Mouse (Mus musculus): ENCODE data around the gene Lmo2. TPM values are rescaled to one million over a fixed set of nuclear protein-coding genes. Genes with fewer than 3 reads are reported as not detected.

Gene Lmo2
- polyA plus RNA-seq, 1 experiment from 2014 or later, result 37.9 TPM

DNA sequence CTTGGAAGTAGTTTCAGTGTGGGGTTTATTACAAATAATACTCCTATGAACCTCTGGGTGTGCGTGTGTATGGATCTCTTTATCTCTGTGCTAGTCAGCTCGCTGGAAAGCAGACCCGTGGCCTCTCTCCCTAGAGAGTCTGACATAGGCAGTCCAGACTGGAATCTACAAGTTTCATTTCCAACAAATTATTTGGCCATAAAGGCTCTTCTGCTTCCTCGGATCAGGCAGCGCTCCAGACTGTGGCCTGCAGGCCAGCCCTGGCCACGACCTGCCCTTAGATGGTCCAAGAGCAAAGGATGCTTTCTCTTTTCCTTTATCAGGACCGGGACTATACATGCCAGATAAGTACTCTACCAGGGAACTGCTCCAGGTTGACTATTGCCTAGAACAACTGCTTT is 26.3 kb upstream of the Lmo2 start:
- Histone ChIP-seq H3K4me3 (no peak overlapping the region), H3K9ac (no peak overlapping the region), H3K36me3 (no peaks in the 10 kb centered on the region), H3K9me3 (no peaks in the 10 kb centered on the region), H3K4me2 (no peak overlapping the region), H3K27ac (replicated peaks) (no peak overlapping the region), H3K27me3 (no peaks in the 10 kb centered on the region), H3K4me1 (replicated peaks) (peaks cover 34% of the 10 kb centered on the region)
- ATAC-seq (ENCODE audit: low FRiP score, low read depth), result no peak
- 69% methylated on average over 7 of the region's 7 CpGs for WGBS

DNA sequence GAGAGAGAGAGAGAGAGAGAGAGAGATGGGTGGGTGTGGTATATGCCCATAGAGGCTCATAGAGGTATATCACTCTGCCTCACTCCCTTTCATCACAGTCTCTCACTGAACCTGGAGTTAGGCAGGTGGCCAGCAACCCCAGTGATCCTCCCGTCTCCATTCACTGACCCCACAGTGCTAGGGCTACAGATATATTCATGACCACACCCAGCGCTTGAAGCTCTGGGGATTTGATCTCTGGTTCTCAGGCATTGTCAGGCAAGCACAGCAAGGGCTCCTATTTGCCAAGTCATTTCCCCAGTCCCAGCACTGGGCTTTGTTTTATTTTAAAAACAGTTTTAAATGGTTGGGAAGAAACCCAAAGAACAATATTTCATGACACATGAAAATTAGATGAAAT is 25.8 kb upstream of the Lmo2 start:
- H3K4me1 ChIP-seq (replicated peaks), result peaks cover 34% of the 10 kb centered on the region
- H3K27me3 ChIP-seq, result no peaks in the 10 kb centered on the region
- no peak overlapping the region for H3K9ac ChIP-seq
- H3K4me3 ChIP-seq, result no peak overlapping the region
- H3K9me3 ChIP-seq, result no peaks in the 10 kb centered on the region
- ATAC-seq (ENCODE audit: low FRiP score, low read depth), result no peak
- no peak overlapping the region for H3K27ac ChIP-seq (replicated peaks)
- WGBS, result 54% methylated on average over 2 of the region's 2 CpGs
- no peaks in the 10 kb centered on the region for H3K36me3 ChIP-seq
- no peak overlapping the region for H3K4me2 ChIP-seq

DNA sequence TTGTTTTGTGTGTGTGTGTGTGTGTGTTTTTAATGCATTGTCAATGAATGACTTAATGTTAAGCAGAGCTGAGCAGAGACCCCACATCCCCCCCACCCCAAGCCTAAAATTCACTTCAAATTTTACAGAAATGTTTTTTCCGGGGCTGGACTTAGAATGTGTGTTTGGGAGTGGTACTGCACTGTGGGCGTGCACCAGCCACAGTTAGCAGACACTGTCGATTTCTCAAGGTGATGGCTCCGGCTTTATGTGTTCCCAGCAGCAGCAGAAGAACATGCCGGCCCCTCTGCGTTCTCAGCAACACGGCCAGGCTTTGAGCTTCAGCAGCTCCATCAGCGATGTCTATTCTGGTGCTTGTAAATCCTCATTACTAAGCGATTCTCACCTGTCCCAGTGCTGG is 25.3 kb upstream of the Lmo2 start:
- Histone ChIP-seq H3K27ac (replicated peaks) (no peak overlapping the region), H3K36me3 (no peaks in the 10 kb centered on the region), H3K9me3 (no peaks in the 10 kb centered on the region), H3K4me1 (replicated peaks) (peaks cover 32% of the 10 kb centered on the region), H3K27me3 (no peaks in the 10 kb centered on the region), H3K9ac (no peak overlapping the region), H3K4me3 (no peak overlapping the region), H3K4me2 (no peak overlapping the region)
- 77% methylated on average over 9 of the region's 9 CpGs for WGBS
- no peak for ATAC-seq (ENCODE audit: low FRiP score, low read depth)

DNA sequence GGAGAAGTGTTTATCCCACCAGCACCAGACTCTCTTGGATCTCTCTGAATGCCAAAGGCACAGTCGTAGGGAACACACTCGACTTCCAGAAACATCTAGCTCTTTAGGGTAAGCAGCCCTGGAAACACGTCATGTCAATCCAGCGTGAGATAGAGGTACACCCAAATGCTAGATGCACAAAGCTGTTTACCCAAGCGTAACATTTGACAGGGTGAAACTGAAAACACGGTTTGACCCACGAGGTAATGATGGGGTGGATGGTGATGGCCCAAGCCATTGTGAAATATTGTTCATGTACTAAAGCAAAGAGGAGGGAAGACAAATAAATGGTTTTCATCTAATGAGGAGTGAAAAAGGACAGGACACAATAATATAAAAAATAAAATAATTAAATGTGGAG is 23.5 kb upstream of the Lmo2 start:
- Histone ChIP-seq H3K27me3 (no peaks in the 10 kb centered on the region), H3K9ac (no peak overlapping the region), H3K9me3 (no peaks in the 10 kb centered on the region), H3K27ac (replicated peaks) (no peak overlapping the region), H3K4me2 (no peak overlapping the region), H3K4me3 (no peak overlapping the region), H3K4me1 (replicated peaks) (peaks cover 17% of the 10 kb centered on the region), H3K36me3 (no peaks in the 10 kb centered on the region)
- WGBS, result 31% methylated on average over 7 of the region's 7 CpGs
- ATAC-seq (ENCODE audit: low FRiP score, low read depth), result no peak

DNA sequence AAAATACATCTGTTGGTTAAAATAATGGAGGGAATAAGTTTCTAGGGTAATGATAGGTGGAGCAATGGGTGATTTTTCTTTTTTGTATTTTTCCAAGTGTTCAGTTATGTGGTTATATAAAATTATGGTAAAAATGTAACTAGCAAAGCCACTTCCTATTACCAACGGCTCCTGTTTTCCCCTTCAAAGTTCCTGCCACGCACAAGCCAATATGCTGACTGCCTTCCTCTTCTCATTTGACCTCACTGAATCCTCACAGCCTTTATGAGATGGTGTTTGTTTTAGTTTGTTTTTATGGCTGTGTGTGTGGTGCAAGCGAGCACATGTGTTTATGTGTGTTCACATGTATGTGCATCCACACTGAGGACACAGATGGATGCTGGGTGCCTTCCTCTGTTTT is 23.1 kb upstream of the Lmo2 start:
- no peaks in the 10 kb centered on the region for H3K36me3 ChIP-seq
- no peak overlapping the region for H3K27ac ChIP-seq (replicated peaks)
- no peak overlapping the region for H3K4me2 ChIP-seq
- H3K9ac ChIP-seq, result no peak overlapping the region
- H3K4me1 ChIP-seq (replicated peaks), result peaks cover 14% of the 10 kb centered on the region
- H3K27me3 ChIP-seq, result no peaks in the 10 kb centered on the region
- WGBS, result 89% methylated on average over 3 of the region's 3 CpGs
- ATAC-seq (ENCODE audit: low FRiP score, low read depth), result no peak
- H3K4me3 ChIP-seq, result no peak overlapping the region
- no peaks in the 10 kb centered on the region for H3K9me3 ChIP-seq

DNA sequence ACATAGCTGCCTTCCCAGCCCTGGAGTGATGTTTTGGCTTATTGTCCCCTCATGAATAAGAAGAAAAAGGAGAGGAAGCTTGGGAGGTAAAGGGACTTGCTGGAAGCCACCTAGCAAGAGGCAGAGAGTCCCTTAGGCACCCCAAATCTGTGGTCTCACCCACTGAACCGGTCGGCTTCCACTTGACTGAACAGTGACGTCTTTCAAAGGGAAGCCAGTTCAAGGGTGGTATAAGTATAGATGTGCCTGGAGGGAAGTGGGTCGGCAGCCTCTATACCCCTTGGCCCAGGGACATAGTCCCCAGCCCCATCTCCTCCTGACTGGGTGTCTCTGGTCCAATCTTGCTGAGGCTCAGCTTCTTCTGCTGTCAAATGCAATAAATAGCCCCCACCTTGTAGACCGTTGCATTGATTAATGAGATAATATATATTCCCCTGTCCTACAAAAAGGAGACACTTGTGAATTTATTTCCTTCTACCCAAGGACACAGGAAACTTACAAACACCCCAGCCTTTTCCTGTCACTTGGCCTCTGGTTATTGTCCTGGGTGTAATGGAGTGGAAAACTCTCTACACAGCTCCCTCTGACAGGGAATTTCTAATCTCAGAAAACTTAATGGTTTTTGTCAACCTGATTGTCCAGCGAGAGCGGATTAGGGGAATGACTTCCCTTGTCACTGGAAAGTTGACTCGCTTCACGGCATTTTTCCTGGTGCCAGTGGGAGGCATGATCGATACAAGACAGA is 21.9 kb upstream of the Lmo2 start:
- Histone ChIP-seq H3K27ac (replicated peaks) (no peak overlapping the region), H3K36me3 (no peaks in the 10 kb centered on the region), H3K27me3 (no peaks in the 10 kb centered on the region), H3K4me3 (no peak overlapping the region), H3K9ac (no peak overlapping the region), H3K4me2 (no peak overlapping the region), H3K9me3 (no peaks in the 10 kb centered on the region), H3K4me1 (replicated peaks) (peaks cover 3% of the 10 kb centered on the region; the same call in 1 of the 2 replicates)
- WGBS, result 53% methylated on average over 10 of the region's 10 CpGs
- no peak for ATAC-seq (ENCODE audit: low FRiP score, low read depth)

DNA sequence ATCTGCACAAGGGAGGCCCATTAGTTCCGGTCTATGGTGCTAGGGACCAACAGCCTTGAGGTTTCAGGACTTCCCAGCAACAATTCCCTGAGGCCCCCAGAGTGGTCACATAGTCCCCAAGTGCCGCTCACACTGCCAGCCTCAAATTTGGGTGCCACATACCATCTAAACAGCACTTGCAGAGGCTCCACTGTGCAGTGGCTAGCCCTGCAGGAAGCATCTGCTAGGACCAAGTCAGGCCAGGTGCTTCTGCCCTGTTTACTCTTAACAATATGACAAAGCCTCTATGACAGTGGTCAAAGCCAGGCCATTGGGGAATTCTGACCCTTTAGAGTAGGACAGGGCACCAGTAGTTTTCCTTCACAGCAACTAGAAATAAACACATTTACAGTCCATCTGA is 21.1 kb upstream of the Lmo2 start:
- H3K27ac ChIP-seq (replicated peaks), result no peak overlapping the region
- no peak for ATAC-seq (ENCODE audit: low FRiP score, low read depth)
- no peak overlapping the region for H3K9ac ChIP-seq
- H3K4me3 ChIP-seq, result no peak overlapping the region
- H3K27me3 ChIP-seq, result no peaks in the 10 kb centered on the region
- no peaks in the 10 kb centered on the region for H3K4me1 ChIP-seq (replicated peaks)
- 90% methylated on average over 2 of the region's 2 CpGs for WGBS
- H3K9me3 ChIP-seq, result no peaks in the 10 kb centered on the region
- H3K36me3 ChIP-seq, result no peaks in the 10 kb centered on the region
- no peak overlapping the region for H3K4me2 ChIP-seq

DNA sequence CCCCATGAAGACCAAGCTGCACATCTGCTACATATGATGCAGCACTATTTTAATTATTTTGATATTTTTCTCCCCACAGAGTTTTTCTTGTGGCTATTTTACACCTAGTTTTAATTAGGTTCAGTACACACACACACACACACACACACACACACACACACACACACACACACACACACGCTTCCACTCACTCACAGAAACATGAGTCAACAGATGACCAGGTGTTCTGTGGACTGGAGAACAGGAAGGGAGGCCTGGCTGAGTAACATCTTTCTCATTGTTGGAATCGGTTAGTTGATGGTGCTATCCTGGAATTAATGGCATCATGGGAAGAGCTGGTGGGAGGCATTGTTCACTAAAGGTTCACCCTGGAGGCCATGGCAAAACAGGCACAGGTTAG is 20.1 kb upstream of the Lmo2 start:
- H3K4me3 ChIP-seq, result no peak overlapping the region
- ATAC-seq (ENCODE audit: low FRiP score, low read depth), result no peak

DNA sequence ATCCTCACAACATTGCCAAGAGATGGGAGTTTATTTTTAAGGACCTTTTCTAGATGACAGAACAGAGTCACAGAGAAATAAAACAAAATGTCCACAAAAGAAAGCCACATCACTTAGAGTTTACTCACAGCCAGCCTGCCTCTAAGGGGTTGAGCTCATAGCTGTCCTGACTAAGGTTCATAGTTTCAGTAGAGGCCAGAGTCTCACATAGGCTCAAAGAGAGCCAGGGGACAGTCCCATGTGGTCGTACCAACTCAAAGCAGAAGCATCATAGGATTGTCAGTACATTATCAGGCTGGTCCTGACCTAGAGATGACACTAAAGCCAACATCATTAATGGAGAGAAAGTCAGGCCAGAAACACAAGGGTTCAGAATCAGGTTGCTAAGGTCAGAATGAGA is 19.2 kb upstream of the Lmo2 start:
- Histone ChIP-seq H3K4me3 (no peak overlapping the region), H3K4me1 (replicated peaks) (no peaks in the 10 kb centered on the region), H3K27me3 (no peaks in the 10 kb centered on the region), H3K4me2 (no peak overlapping the region), H3K9me3 (no peaks in the 10 kb centered on the region), H3K9ac (no peak overlapping the region), H3K27ac (replicated peaks) (no peak overlapping the region), H3K36me3 (no peaks in the 10 kb centered on the region)
- WGBS, result 80% methylated on average over 1 of the region's 1 CpGs
- ATAC-seq (ENCODE audit: low FRiP score, low read depth), result no peak

More for the DNA sequence above, 20.1 kb upstream of the Lmo2 start:
- no peaks in the 10 kb centered on the region for H3K9me3 ChIP-seq
- no peak overlapping the region for H3K27ac ChIP-seq (replicated peaks)
- no peak overlapping the region for H3K4me2 ChIP-seq
- H3K27me3 ChIP-seq, result no peaks in the 10 kb centered on the region
- 81% methylated on average over 2 of the region's 2 CpGs for WGBS
- H3K36me3 ChIP-seq, result no peaks in the 10 kb centered on the region
- H3K4me1 ChIP-seq (replicated peaks), result no peaks in the 10 kb centered on the region
- H3K9ac ChIP-seq, result no peak overlapping the region

DNA sequence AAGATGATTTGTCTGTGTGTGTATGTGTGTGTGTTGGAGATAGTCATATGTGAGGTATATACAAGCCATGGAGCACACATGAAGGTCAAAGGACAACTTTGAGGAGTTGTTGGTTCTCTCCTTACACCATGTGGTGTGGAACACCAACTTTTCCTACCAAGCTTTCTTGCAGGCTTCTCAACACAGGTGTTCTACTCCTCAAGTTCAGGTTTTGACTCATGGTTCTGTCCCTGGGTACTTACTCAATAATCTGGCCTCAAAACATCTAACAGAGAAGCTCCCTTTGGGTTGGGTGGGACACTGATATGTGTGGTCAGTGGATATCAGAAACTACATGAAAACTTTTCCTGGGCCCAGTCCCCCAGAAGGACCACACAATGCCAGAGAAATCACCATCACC is 18.8 kb upstream of the Lmo2 start:
- ATAC-seq (ENCODE audit: low FRiP score, low read depth), result no peak
- Histone ChIP-seq H3K9ac (no peak overlapping the region), H3K4me1 (replicated peaks) (no peaks in the 10 kb centered on the region), H3K9me3 (no peaks in the 10 kb centered on the region), H3K27ac (replicated peaks) (no peak overlapping the region), H3K4me3 (no peak overlapping the region), H3K4me2 (no peak overlapping the region), H3K36me3 (no peaks in the 10 kb centered on the region), H3K27me3 (no peaks in the 10 kb centered on the region)

DNA sequence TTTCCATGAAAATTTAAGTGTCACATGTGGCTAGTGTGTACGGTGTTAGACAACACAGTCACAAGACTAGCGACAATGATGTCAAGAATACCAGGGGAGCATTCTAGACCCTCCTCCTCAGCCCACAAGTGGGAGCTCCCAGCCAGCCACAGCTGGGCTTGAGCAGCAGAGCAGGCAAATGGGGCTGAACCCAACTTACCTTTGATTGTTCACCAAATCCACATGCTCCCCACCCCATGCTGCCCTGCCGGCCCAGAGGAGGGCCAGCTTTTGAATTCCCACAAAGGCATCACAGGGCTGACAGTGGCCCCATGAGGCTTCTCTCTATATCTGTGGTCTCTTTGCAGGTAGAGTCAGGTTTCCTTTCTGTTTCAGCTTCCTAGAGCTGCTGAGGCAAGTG is 16.7 kb upstream of the Lmo2 start:
- Histone ChIP-seq H3K36me3 (no peaks in the 10 kb centered on the region), H3K4me1 (replicated peaks) (peaks cover under 1% of the 10 kb centered on the region; the same call in 1 of the 2 replicates), H3K4me2 (no peak overlapping the region), H3K9me3 (no peaks in the 10 kb centered on the region), H3K9ac (no peak overlapping the region), H3K27me3 (no peaks in the 10 kb centered on the region), H3K27ac (replicated peaks) (no peak overlapping the region), H3K4me3 (no peak overlapping the region)
- ATAC-seq (ENCODE audit: low FRiP score, low read depth), result no peak
- 67% methylated on average over 3 of the region's 3 CpGs for WGBS

DNA sequence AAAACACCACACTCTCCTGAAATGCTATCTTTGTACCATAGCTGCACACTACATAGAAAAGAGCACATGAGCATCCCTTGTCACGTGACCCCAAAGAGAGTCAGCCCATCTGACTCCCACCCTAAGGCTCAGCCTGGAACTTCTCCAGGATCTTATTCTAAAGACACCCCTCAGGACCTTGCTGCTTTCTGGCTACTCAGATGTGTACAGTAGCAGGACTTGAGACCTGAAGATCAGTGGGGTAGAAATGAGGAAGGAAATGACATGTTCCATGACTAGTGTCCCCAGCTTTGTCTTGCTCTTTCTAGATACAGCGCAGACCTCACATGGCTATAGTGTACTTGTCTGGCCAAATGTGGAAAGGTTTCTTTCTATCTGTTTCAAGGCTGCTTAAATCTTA is 12.9 kb upstream of the Lmo2 start:
- Histone ChIP-seq H3K36me3 (no peaks in the 10 kb centered on the region), H3K9ac (no peak overlapping the region), H3K27me3 (no peaks in the 10 kb centered on the region), H3K4me3 (no peak overlapping the region), H3K9me3 (no peaks in the 10 kb centered on the region), H3K4me1 (replicated peaks) (peaks cover 6% of the 10 kb centered on the region; the same call in 1 of the 2 replicates), H3K4me2 (no peak overlapping the region), H3K27ac (replicated peaks) (no peak overlapping the region)
- no peak for ATAC-seq (ENCODE audit: low FRiP score, low read depth)
- 88% methylated on average over 2 of the region's 2 CpGs for WGBS

DNA sequence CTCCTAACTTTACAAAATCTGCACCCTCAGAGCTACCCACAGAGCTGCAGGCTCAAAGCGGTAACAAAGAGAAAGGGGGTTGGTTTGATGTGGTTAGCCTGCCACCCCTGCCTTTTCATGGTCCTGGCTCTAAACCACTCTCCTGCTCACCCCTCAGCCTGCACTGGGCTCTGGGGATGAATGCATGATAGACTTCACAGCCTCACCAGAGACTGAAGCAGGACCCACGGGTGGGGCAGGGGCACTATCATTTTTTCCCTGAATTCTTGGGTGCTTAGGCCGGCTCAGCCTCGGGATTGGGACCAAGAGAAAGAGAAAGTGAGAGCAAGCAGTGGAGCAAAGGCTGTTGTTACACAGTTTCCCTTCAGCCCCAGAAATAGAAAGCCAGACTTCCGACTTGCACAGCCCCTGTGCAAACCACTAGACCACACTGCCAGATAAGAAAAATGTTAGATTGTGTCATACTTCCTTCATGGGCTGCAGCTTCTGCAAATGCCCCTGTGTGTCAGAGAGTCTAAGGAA is 12.2 kb upstream of the Lmo2 start:
- ATAC-seq (ENCODE audit: low FRiP score, low read depth), result no peak

More for the DNA sequence above, 12.2 kb upstream of the Lmo2 start:
- H3K9ac ChIP-seq, result no peak overlapping the region
- H3K27me3 ChIP-seq, result no peaks in the 10 kb centered on the region
- H3K4me2 ChIP-seq, result no peak overlapping the region
- peaks cover 6% of the 10 kb centered on the region; the same call in 1 of the 2 replicates for H3K4me1 ChIP-seq (replicated peaks)
- WGBS, result 76% methylated on average over 5 of the region's 5 CpGs
- no peak overlapping the region for H3K4me3 ChIP-seq
- no peaks in the 10 kb centered on the region for H3K9me3 ChIP-seq
- no peaks in the 10 kb centered on the region for H3K36me3 ChIP-seq
- no peak overlapping the region for H3K27ac ChIP-seq (replicated peaks)

Measured in hindbrain, embryonic 15.5 days (tissue).